Mouse (Mus musculus): ENCODE data around the gene Xrn2.
"Not testable (repeated sequence)": the region's sequence is repeated elsewhere in the genome, so short reads cannot be mapped to it uniquely, and the experiment has no call there.

Xrn2 gene

GRCm38 (mm10) chr2:147014101-147014886 is 1.5 kb downstream of the Xrn2 start:
- Histone ChIP-seq H3K27me3 (ENCODE audit: control insufficient read depth, insufficient read depth, low read length, poor library complexity, severe bottlenecking) (no peaks in the 10 kb centered on the region), H3K36me3 (ENCODE audit: control insufficient read depth, insufficient read depth, low read length, poor library complexity, severe bottlenecking) (no peaks in the 10 kb centered on the region)
- DNase-seq (ENCODE audit: low read depth, low spot score), result no peak

GRCm38 (mm10) chr2:147022041-147022440 is 9.2 kb downstream of the Xrn2 start:
- DNase-seq (ENCODE audit: low read depth, low spot score), result peak; percentile 28
- H3K27me3 ChIP-seq (ENCODE audit: control insufficient read depth, insufficient read depth, low read length, poor library complexity, severe bottlenecking), result not testable (repeated sequence)

GRCm38 (mm10) chr2:147023067-147023466 is 10.3 kb downstream of the Xrn2 start:
- no peak for DNase-seq (ENCODE audit: low read depth, low spot score)
- Histone ChIP-seq H3K36me3 (ENCODE audit: control insufficient read depth, insufficient read depth, low read length, poor library complexity, severe bottlenecking) (peaks cover 2% of the 10 kb centered on the region; the same call in 1 of the 2 replicates), H3K27me3 (ENCODE audit: control insufficient read depth, insufficient read depth, low read length, poor library complexity, severe bottlenecking) (no peaks in the 10 kb centered on the region)

More at GRCm38 (mm10) chr2:147022041-147022440, 9.2 kb downstream of the Xrn2 start:
- H3K36me3 ChIP-seq (ENCODE audit: control insufficient read depth, insufficient read depth, low read length, poor library complexity, severe bottlenecking), result not testable (repeated sequence)

- peak; percentile 46 for DNase-seq (ENCODE audit: low read depth, low spot score)
- Histone ChIP-seq H3K36me3 (ENCODE audit: control insufficient read depth, insufficient read depth, low read length, poor library complexity, severe bottlenecking) (peaks cover 2% of the 10 kb centered on the region; the same call in 1 of the 2 replicates), H3K27me3 (ENCODE audit: control insufficient read depth, insufficient read depth, low read length, poor library complexity, severe bottlenecking) (no peaks in the 10 kb centered on the region)
Measured at GRCm38 (mm10) chr2:147023560-147023959, 10.8 kb downstream of the Xrn2 start.

DNA sequence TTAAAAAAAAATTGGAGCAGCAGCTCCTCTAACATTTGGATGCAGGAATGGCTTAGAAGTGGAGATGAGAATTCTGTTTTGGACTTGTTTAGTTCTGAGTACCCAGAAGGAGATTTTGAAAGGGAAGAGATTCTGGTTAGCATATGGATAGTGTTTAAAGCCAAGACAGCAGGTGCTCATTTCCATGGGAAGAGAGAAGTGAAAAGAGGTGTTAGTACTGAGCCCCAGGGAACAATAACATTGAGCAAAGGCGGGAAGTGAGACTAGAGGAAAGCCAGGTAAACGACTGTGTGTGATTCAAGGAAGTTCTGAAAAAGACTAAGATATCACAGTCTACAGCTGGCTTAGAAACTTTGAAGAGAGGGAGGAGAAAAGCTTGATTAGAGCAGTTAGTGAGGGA is 20.3 kb downstream of the Xrn2 start:
- Histone ChIP-seq H3K36me3 (ENCODE audit: control insufficient read depth, insufficient read depth, low read length, poor library complexity, severe bottlenecking) (peaks cover 9% of the 10 kb centered on the region; the same call in 1 of the 2 replicates), H3K27me3 (ENCODE audit: control insufficient read depth, insufficient read depth, low read length, poor library complexity, severe bottlenecking) (no peaks in the 10 kb centered on the region)
- no peak for DNase-seq (ENCODE audit: low read depth, low spot score)

GRCm38 (mm10) chr2:147035864-147036263 is 23.1 kb downstream of the Xrn2 start:
- DNase-seq (ENCODE audit: low read depth, low spot score), result no peak
- peaks cover 12% of the 10 kb centered on the region for H3K36me3 ChIP-seq (ENCODE audit: control insufficient read depth, insufficient read depth, low read length, poor library complexity, severe bottlenecking)
- no peaks in the 10 kb centered on the region for H3K27me3 ChIP-seq (ENCODE audit: control insufficient read depth, insufficient read depth, low read length, poor library complexity, severe bottlenecking)

DNA sequence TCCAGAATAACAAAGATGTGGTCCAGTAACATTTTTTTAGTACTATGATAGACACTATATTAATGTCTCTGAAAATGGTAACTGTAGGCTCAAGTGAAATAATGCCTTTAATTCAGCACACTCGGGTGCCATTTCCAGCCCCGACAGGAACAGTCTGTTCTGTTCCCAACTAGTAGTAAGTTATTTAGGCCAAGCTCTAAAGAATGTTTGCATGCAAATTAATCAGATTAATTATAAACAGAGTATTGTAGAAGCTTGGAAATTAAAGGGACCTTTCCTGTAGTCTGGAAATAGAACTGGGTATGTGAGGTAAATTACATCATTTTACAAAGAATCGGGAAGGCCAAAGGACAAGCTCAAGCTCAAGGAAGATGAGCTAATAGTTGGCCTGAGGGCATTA is 34.3 kb downstream of the Xrn2 start:
- DNase-seq (ENCODE audit: low read depth, low spot score), result no peak
- no peaks in the 10 kb centered on the region for H3K27me3 ChIP-seq (ENCODE audit: control insufficient read depth, insufficient read depth, low read length, poor library complexity, severe bottlenecking)
- H3K36me3 ChIP-seq (ENCODE audit: control insufficient read depth, insufficient read depth, low read length, poor library complexity, severe bottlenecking), result peaks cover 17% of the 10 kb centered on the region

DNA sequence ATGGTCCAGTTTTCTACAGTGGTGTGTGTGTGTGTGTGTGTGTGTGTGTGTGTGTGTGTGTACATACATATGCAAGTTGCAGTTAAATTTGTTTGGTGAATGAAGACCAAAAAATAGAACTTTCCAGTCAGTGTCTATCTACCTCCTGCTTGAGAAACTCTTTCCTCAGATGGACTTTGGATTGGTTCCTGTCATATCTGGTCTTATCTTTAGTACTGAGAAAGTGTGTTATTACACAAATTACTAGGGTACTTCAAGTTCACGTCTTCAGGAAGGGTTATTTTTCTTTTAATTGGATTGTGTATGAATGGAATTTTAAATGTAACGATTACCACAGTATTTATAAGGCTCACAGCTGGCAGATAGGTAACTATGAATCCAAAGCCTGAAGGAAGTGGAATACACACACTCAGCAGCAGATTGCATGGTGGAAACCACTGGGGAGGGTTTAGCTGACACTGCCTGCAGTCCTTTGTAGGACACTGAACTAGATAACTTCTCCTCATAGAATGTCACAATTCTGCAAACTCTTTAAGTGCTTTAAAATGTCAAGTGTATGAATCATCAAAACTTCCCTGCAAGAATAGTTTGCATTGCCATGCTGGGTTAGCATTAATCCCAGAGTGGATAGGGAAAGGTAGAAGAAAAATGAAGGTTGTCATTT is 40.6 kb downstream of the Xrn2 start:
- Histone ChIP-seq H3K36me3 (ENCODE audit: control insufficient read depth, insufficient read depth, low read length, poor library complexity, severe bottlenecking) (peaks cover 24% of the 10 kb centered on the region), H3K27me3 (ENCODE audit: control insufficient read depth, insufficient read depth, low read length, poor library complexity, severe bottlenecking) (no peaks in the 10 kb centered on the region)
- no peak for DNase-seq (ENCODE audit: low read depth, low spot score)

DNA sequence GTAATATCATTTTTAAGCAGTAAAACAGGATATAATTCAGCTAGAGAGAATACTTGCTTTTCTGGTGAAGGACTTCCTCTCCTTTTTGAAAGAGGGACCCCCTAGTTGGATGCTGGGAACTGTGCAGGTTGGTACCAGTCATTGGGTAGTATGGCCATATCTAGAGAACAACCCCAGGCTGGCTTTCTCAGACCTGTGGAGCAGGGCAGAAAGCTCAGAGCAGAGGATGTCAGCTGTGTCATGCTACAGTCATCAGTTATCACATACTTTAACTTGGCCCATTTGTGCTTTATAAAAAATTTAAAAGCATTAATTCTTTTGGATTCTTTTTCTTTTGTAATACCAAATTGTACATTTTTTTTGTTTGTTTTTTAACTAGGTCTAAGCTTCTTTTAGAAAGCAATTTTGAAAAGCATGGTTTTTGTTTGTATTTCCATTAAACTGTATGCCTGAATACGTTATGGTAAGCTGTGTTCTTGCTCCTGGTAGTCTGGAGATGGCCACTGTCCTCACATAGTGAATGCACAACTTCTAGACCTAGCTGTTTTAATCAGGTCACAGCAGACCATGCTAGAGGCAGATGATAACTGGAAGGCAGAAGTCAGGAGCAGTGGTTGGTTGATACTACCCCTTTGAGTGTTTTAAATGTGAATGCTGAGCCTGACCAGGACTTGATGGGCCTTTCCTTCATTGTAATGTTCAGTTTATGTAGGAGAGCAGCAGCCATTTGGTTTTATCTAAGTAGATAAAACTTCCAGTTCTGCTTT is 54.9 kb downstream of the Xrn2 start:
- no peaks in the 10 kb centered on the region for H3K27me3 ChIP-seq (ENCODE audit: control insufficient read depth, insufficient read depth, low read length, poor library complexity, severe bottlenecking)
- DNase-seq (ENCODE audit: low read depth, low spot score), result no peak
- H3K36me3 ChIP-seq (ENCODE audit: control insufficient read depth, insufficient read depth, low read length, poor library complexity, severe bottlenecking), result peaks cover 14% of the 10 kb centered on the region

GRCm38 (mm10) chr2:147069077-147069476 is 56.3 kb downstream of the Xrn2 start:
- DNase-seq (ENCODE audit: low read depth, low spot score), result no peak
- no peaks in the 10 kb centered on the region for H3K27me3 ChIP-seq (ENCODE audit: control insufficient read depth, insufficient read depth, low read length, poor library complexity, severe bottlenecking)
- peaks cover 14% of the 10 kb centered on the region for H3K36me3 ChIP-seq (ENCODE audit: control insufficient read depth, insufficient read depth, low read length, poor library complexity, severe bottlenecking)

DNA sequence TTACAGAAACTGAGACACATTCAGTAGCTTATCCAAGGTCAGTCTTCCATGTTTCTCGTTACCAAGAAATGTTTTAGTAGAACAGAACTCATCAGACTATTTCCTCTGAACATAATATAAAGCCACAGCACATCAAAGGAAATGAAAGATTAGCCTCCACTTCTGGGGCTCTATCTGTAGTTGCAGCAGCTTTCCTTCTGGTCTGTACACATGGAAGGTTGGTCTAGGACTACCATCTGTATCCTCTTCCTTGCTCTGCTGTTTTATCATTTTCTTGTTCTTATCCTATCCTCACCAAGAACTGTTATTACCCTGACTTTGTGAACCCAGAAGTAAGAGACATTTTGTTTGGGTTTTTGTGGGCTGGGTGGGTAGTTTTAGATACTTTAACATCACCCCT is 57.5 kb downstream of the Xrn2 start:
- Histone ChIP-seq H3K27me3 (ENCODE audit: control insufficient read depth, insufficient read depth, low read length, poor library complexity, severe bottlenecking) (no peaks in the 10 kb centered on the region), H3K36me3 (ENCODE audit: control insufficient read depth, insufficient read depth, low read length, poor library complexity, severe bottlenecking) (peaks cover 14% of the 10 kb centered on the region)
- no peak for DNase-seq (ENCODE audit: low read depth, low spot score)

DNA sequence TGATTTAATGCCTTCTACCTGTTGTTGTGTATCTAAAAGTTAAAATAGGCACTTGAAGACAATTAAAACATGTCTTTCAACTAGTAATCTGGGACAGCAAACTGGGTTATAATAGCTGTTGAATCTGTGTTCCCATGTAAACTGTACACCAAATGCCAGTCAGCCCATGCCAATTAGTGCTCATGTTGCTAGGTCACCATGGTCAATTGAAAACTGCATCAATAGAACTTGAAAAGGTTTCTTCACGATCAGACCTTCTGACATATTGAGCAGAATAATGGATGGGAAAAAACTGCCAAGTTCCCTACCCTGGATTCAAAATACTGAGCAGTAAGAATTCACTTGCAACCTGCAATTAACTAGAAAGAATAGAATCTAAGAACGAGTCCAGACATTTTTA is 61.2 kb downstream of the Xrn2 start:
- no peaks in the 10 kb centered on the region for H3K27me3 ChIP-seq (ENCODE audit: control insufficient read depth, insufficient read depth, low read length, poor library complexity, severe bottlenecking)
- DNase-seq (ENCODE audit: low read depth, low spot score), result no peak
- peaks cover 16% of the 10 kb centered on the region; the same call in 1 of the 2 replicates for H3K36me3 ChIP-seq (ENCODE audit: control insufficient read depth, insufficient read depth, low read length, poor library complexity, severe bottlenecking)

DNA sequence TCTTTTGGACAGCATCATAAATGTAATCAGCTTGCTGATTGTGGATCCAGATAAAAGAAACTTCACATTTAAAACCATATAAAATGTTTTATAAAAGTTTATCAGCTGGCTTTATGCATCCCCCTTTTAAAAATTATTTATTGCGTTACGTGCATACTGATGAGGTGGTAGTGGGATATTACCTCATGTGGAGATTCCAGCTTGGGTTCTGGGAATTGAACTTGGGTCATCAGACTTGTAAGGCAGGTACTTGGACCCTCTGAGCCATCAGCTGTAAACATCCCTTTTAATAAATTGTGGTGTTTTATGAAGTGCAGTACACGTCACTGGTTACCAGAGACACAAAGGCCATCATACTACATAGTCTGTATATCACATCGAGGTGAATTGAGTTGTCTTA is 61.6 kb downstream of the Xrn2 start:
- no peaks in the 10 kb centered on the region for H3K27me3 ChIP-seq (ENCODE audit: control insufficient read depth, insufficient read depth, low read length, poor library complexity, severe bottlenecking)
- peaks cover 16% of the 10 kb centered on the region; the same call in 1 of the 2 replicates for H3K36me3 ChIP-seq (ENCODE audit: control insufficient read depth, insufficient read depth, low read length, poor library complexity, severe bottlenecking)

GRCm38 (mm10) chr2:147082391-147082790 is 69.6 kb downstream of the Xrn2 start:
- Histone ChIP-seq H3K36me3 (ENCODE audit: control insufficient read depth, insufficient read depth, low read length, poor library complexity, severe bottlenecking) (no peaks in the 10 kb centered on the region; the same call in 1 of the 2 replicates), H3K27me3 (ENCODE audit: control insufficient read depth, insufficient read depth, low read length, poor library complexity, severe bottlenecking) (peaks cover 4% of the 10 kb centered on the region)
- no peak for DNase-seq (ENCODE audit: low read depth, low spot score)

More for the DNA sequence above, 61.6 kb downstream of the Xrn2 start:
- DNase-seq (ENCODE audit: low read depth, low spot score), result no peak
